Mouse (Mus musculus) stomach, embryonic 14.5 days (tissue): Measurements from ENCODE around the gene Lgr5. TPM values are rescaled to one million over a fixed set of nuclear protein-coding genes. Genes with fewer than 3 reads are reported as not detected.

Experiments used
- ATAC-seq: fragments of 200-750 bp; cut with Nextera tagmentation; 2 replicates; pipeline ENCODE4 v1.8.0; 2017; ENCODE audit warnings: low read depth, moderate TSS enrichment; ENCODE audit not compliant: insufficient number of reproducible peaks, insufficient read depth, low FRiP score
- H3K27ac ChIP-seq: fragments of 300-500 bp; sonication (generic); 2 replicates; pipeline ENCODE4 v1.5.1; 2014; ENCODE audit warnings: mild to moderate bottlenecking, low read length, moderate library complexity, mixed read lengths
- H3K27me3 ChIP-seq: fragments of 300-500 bp; sonication (generic); 2 replicates; pipeline ENCODE4 v1.6.1; 2014; ENCODE audit warnings: low read length, control low read depth, mixed read lengths; ENCODE audit not compliant: control insufficient read depth, insufficient read depth
- H3K36me3 ChIP-seq: fragments of 300-500 bp; sonication (generic); 2 replicates; pipeline ENCODE4 v1.6.1; 2014; ENCODE audit warnings: mild to moderate bottlenecking, control low read depth, low read length, moderate library complexity, mixed read lengths; ENCODE audit not compliant: control insufficient read depth, insufficient read depth
- H3K4me1 ChIP-seq: fragments of 300-500 bp; sonication (generic); 2 replicates; pipeline ENCODE4 v1.6.1; 2014; ENCODE audit warnings: low read length, control low read depth, mixed read lengths; ENCODE audit not compliant: control insufficient read depth, insufficient read depth
- H3K4me2 ChIP-seq: fragments of 300-500 bp; sonication (generic); replicated peaks from 2 replicates; pipeline ENCODE4 v1.6.1; 2014; ENCODE audit warnings: low read depth, low read length, control low read depth
- H3K4me3 ChIP-seq: fragments of 300-500 bp; sonication (generic); 2 replicates; pipeline ENCODE4 v1.5.1; 2014; ENCODE audit warnings: low read depth, low read length, control low read depth
- H3K9ac ChIP-seq: fragments of 300-500 bp; sonication (generic); replicated peaks from 2 replicates; pipeline ENCODE4 v1.6.1; 2014; ENCODE audit warnings: low read depth, mild to moderate bottlenecking, control low read depth, low read length, moderate library complexity, mixed read lengths
- H3K9me3 ChIP-seq: fragments of 300-500 bp; sonication (generic); 2 replicates; pipeline ENCODE4 v1.6.1; 2016; ENCODE audit warnings: low read depth, low read length, control low read depth; ENCODE audit not compliant: control insufficient read depth
- WGBS: fragments of 180-500 bp; shearing (Covaris S2); extraction: QIAGEN DNeasy Blood & Tissue Kit; methylation state at CpG from one replicate; pipeline ENCODE4 v1.1.7; 2014; 5-methylcytosine and 5-hydroxymethylcytosine counted together
- polyA plus RNA-seq: library from polyadenylated mRNA; unstranded; fragments of >200 nt; fragmentation: Nextera tagmentation; extraction: Ambion mirVana; gene quantifications from 2 replicates; pipeline ENCODE4 v1.2.1, GENCODE M21; 2014

Lgr5 gene
- polyA plus RNA-seq, 1 experiment from 2014 or later = 3.5 TPM

- ATAC-seq = no peak
- no peak overlapping the region for H3K4me3 ChIP-seq
- no peak overlapping the region for H3K4me2 ChIP-seq
- H3K9ac ChIP-seq = no peak overlapping the region
- no peaks in the 10 kb centered on the region for H3K27me3 ChIP-seq
- no peaks in the 10 kb centered on the region for H3K4me1 ChIP-seq
- WGBS = 79% methylated on average over 12 of the region's 12 CpGs
- no peaks in the 10 kb centered on the region for H3K9me3 ChIP-seq
- no peaks in the 10 kb centered on the region for H3K36me3 ChIP-seq
- no peak overlapping the region for H3K27ac ChIP-seq
Measured at GRCm38 (mm10) chr10:115529768-115530167, 57.8 kb downstream of the Lgr5 start.

GRCm38 (mm10) chr10:115528892-115529291, 58.7 kb downstream of the Lgr5 start:
- H3K4me1 ChIP-seq = no peaks in the 10 kb centered on the region
- H3K27me3 ChIP-seq = no peaks in the 10 kb centered on the region
- no peak overlapping the region for H3K9ac ChIP-seq
- no peaks in the 10 kb centered on the region for H3K36me3 ChIP-seq
- no peak for ATAC-seq
- no peak overlapping the region for H3K4me3 ChIP-seq
- no peak overlapping the region for H3K27ac ChIP-seq
- H3K4me2 ChIP-seq = no peak overlapping the region
- no peaks in the 10 kb centered on the region for H3K9me3 ChIP-seq
- WGBS = 55% methylated on average over 4 of the region's 4 CpGs

GRCm38 (mm10) chr10:115521081-115521451, 66.5 kb downstream of the Lgr5 start:
- no peaks in the 10 kb centered on the region for H3K27me3 ChIP-seq
- no peaks in the 10 kb centered on the region for H3K4me1 ChIP-seq
- H3K36me3 ChIP-seq = no peaks in the 10 kb centered on the region
- no peak overlapping the region for H3K27ac ChIP-seq
- H3K9me3 ChIP-seq = no peaks in the 10 kb centered on the region
- H3K9ac ChIP-seq = no peak overlapping the region
- ATAC-seq = no peak
- no peak overlapping the region for H3K4me3 ChIP-seq
- H3K4me2 ChIP-seq = no peak overlapping the region
- WGBS = 71% methylated on average over 4 of the region's 4 CpGs

GRCm38 (mm10) chr10:115520200-115521080, 67.1 kb downstream of the Lgr5 start:
- Histone ChIP-seq H3K4me3 (no peak overlapping the region), H3K9ac (no peak overlapping the region), H3K4me2 (no peak overlapping the region), H3K9me3 (no peaks in the 10 kb centered on the region), H3K4me1 (no peaks in the 10 kb centered on the region), H3K27me3 (no peaks in the 10 kb centered on the region), H3K36me3 (no peaks in the 10 kb centered on the region), H3K27ac (no peak overlapping the region)
- no peak for ATAC-seq
- 72% methylated on average over 17 of the region's 17 CpGs for WGBS

- WGBS = 81% methylated on average over 3 of the region's 3 CpGs
- H3K9ac ChIP-seq = no peak overlapping the region
- H3K9me3 ChIP-seq = no peaks in the 10 kb centered on the region
- H3K36me3 ChIP-seq = no peaks in the 10 kb centered on the region
- H3K27me3 ChIP-seq = no peaks in the 10 kb centered on the region
- H3K27ac ChIP-seq = no peak overlapping the region
- H3K4me1 ChIP-seq = no peaks in the 10 kb centered on the region
- ATAC-seq = no peak
- H3K4me2 ChIP-seq = no peak overlapping the region
- no peak overlapping the region for H3K4me3 ChIP-seq
Measured at GRCm38 (mm10) chr10:115518845-115519244, 68.7 kb downstream of the Lgr5 start.

GRCm38 (mm10) chr10:115515503-115515902, 72.1 kb downstream of the Lgr5 start:
- Histone ChIP-seq H3K4me1 (no peaks in the 10 kb centered on the region), H3K36me3 (no peaks in the 10 kb centered on the region), H3K4me3 (no peak overlapping the region), H3K9ac (no peak overlapping the region), H3K9me3 (no peaks in the 10 kb centered on the region), H3K4me2 (no peak overlapping the region), H3K27ac (no peak overlapping the region), H3K27me3 (no peaks in the 10 kb centered on the region)
- no peak for ATAC-seq
- WGBS = 80% methylated on average over 7 of the region's 7 CpGs

GRCm38 (mm10) chr10:115510959-115511358, 76.6 kb downstream of the Lgr5 start:
- Histone ChIP-seq H3K9me3 (no peaks in the 10 kb centered on the region), H3K36me3 (no peaks in the 10 kb centered on the region), H3K27me3 (no peaks in the 10 kb centered on the region), H3K4me1 (no peaks in the 10 kb centered on the region), H3K4me3 (no peak overlapping the region), H3K9ac (no peak overlapping the region), H3K27ac (no peak overlapping the region), H3K4me2 (no peak overlapping the region)
- 86% methylated on average over 5 of the region's 5 CpGs for WGBS
- no peak for ATAC-seq

GRCm38 (mm10) chr10:115505631-115506239, 81.8 kb downstream of the Lgr5 start:
- H3K36me3 ChIP-seq = no peaks in the 10 kb centered on the region
- ATAC-seq = no peak
- no peak overlapping the region for H3K27ac ChIP-seq
- no peak overlapping the region for H3K4me2 ChIP-seq
- no peak overlapping the region for H3K9ac ChIP-seq
- WGBS = 66% methylated on average over 16 of the region's 16 CpGs
- no peaks in the 10 kb centered on the region for H3K9me3 ChIP-seq
- no peak overlapping the region for H3K4me3 ChIP-seq
- no peaks in the 10 kb centered on the region for H3K4me1 ChIP-seq
- no peaks in the 10 kb centered on the region for H3K27me3 ChIP-seq
